Mouse (Mus musculus): ENCODE measurements around the gene Topors. TPM values are rescaled to one million over a fixed set of nuclear protein-coding genes. Genes with fewer than 3 reads are reported as not detected.

The Topors gene
- polyA plus RNA-seq, 1 experiment from 2014 or later = 16.8 TPM

GRCm38 (mm10) chr4:40241928-40242327 lies 27.7 kb downstream of the Topors start:
- no peak overlapping the region for H3K4me2 ChIP-seq (replicated peaks; ENCODE audit: low read depth)
- no peak for DNase-seq (ENCODE audit: low spot score)
- WGBS = 39% methylated on average over 6 of the region's 6 CpGs

GRCm38 (mm10) chr4:40240272-40240744 lies 29.3 kb downstream of the Topors start:
- Histone ChIP-seq H3K4me3 (ENCODE audit: low read depth, low read length) (peak overlapping the region; percentile 70), H3K27me3 (ENCODE audit: control insufficient read depth, insufficient read depth, low read length) (no peaks in the 10 kb centered on the region), H3K4me2 (replicated peaks; ENCODE audit: low read depth) (peak overlapping the region; percentile 86), H3K36me3 (ENCODE audit: control insufficient read depth, insufficient read depth, low read length) (no peaks in the 10 kb centered on the region), H3K9me3 (ENCODE audit: control insufficient read depth, low read length) (no peaks in the 10 kb centered on the region), H3K9ac (ENCODE audit: low read length) (peak overlapping the region; percentile 68; the same call in 1 of the 2 replicates), H3K27ac (replicated peaks) (no peak overlapping the region), H3K4me1 (replicated peaks; ENCODE audit: control insufficient read depth, insufficient read depth) (0 out of 2 replicates have a peak, but pooled peaks cover 2% of the 10 kb centered on the region)
- WGBS = 56% methylated on average over 5 of the region's 5 CpGs
- DNase-seq (ENCODE audit: low spot score) = peak; percentile 26
- peak; percentile 24 for ATAC-seq (ENCODE audit: low FRiP score, low TSS enrichment)
- no peak for TF ChIP-seq EP300 (optimal IDR thresholded peaks at IDR 0.05)
- TF ChIP-seq CTCF (IDR thresholded peaks at IDR 0.05; ENCODE audit: low read depth) = no peak

More at GRCm38 (mm10) chr4:40241928-40242327, 27.7 kb downstream of the Topors start:
- no peak for TF ChIP-seq EP300 (optimal IDR thresholded peaks at IDR 0.05)
- no peak for ATAC-seq (ENCODE audit: low FRiP score, low TSS enrichment)
- no peaks in the 10 kb centered on the region for H3K27me3 ChIP-seq (ENCODE audit: control insufficient read depth, insufficient read depth, low read length)
- no peaks in the 10 kb centered on the region for H3K36me3 ChIP-seq (ENCODE audit: control insufficient read depth, insufficient read depth, low read length)
- H3K9me3 ChIP-seq (ENCODE audit: control insufficient read depth, low read length) = no peaks in the 10 kb centered on the region
- H3K4me1 ChIP-seq (replicated peaks; ENCODE audit: control insufficient read depth, insufficient read depth) = 0 out of 2 replicates have a peak, but pooled peaks cover 2% of the 10 kb centered on the region
- no peak overlapping the region for H3K9ac ChIP-seq (ENCODE audit: low read length)
- no peak overlapping the region for H3K4me3 ChIP-seq (ENCODE audit: low read depth, low read length)
- no peak overlapping the region for H3K27ac ChIP-seq (replicated peaks)

- Histone ChIP-seq H3K9ac (ENCODE audit: low read length) (peak within 1 kb of the TSS; percentile 68), H3K27ac (replicated peaks) (peak within 1 kb of the TSS; percentile 79), H3K36me3 (ENCODE audit: control insufficient read depth, insufficient read depth, low read length) (no peaks in the 10 kb centered on the region; the same call in 1 of the 2 replicates), H3K4me1 (replicated peaks; ENCODE audit: control insufficient read depth, insufficient read depth) (0 out of 2 replicates have a peak, but pooled peaks cover 2% of the 10 kb centered on the region), H3K9me3 (ENCODE audit: control insufficient read depth, low read length) (no peaks in the 10 kb centered on the region), H3K4me2 (replicated peaks; ENCODE audit: low read depth) (peak within 1 kb of the TSS; percentile 86), H3K27me3 (ENCODE audit: control insufficient read depth, insufficient read depth, low read length) (no peaks in the 10 kb centered on the region), H3K4me3 (ENCODE audit: low read depth, low read length) (peak within 1 kb of the TSS; percentile 70)
- no peak for TF ChIP-seq CTCF (IDR thresholded peaks at IDR 0.05; ENCODE audit: low read depth)
- no peak for TF ChIP-seq EP300 (optimal IDR thresholded peaks at IDR 0.05)
- WGBS = 3% methylated on average over 35 of the region's 35 CpGs
- peak; percentile 82 for ATAC-seq (ENCODE audit: low FRiP score, low TSS enrichment)
- peak; percentile 80 for DNase-seq (ENCODE audit: low spot score)
Observed at GRCm38 (mm10) chr4:40239409-40240271, 30.0 kb downstream of the Topors start, which contains the start of gene Ddx58. Ddx58 (minus strand) TSS chr4:40239828.

GRCm38 (mm10) chr4:40238483-40239408 lies 30.9 kb downstream of the Topors start:
- peak overlapping the region; percentile 79 for H3K27ac ChIP-seq (replicated peaks)
- no peak for TF ChIP-seq EP300 (optimal IDR thresholded peaks at IDR 0.05)
- TF ChIP-seq CTCF (IDR thresholded peaks at IDR 0.05; ENCODE audit: low read depth) = no peak
- H3K4me3 ChIP-seq (ENCODE audit: low read depth, low read length) = peak overlapping the region; percentile 70
- H3K27me3 ChIP-seq (ENCODE audit: control insufficient read depth, insufficient read depth, low read length) = no peaks in the 10 kb centered on the region
- no peaks in the 10 kb centered on the region for H3K9me3 ChIP-seq (ENCODE audit: control insufficient read depth, low read length)
- H3K4me2 ChIP-seq (replicated peaks; ENCODE audit: low read depth) = peak overlapping the region; percentile 86
- peak overlapping the region; percentile 68 for H3K9ac ChIP-seq (ENCODE audit: low read length)
- peak; percentile 56 for DNase-seq (ENCODE audit: low spot score)
- ATAC-seq (ENCODE audit: low FRiP score, low TSS enrichment) = peak; percentile 73
- 0 out of 2 replicates have a peak, but pooled peaks cover 2% of the 10 kb centered on the region for H3K4me1 ChIP-seq (replicated peaks; ENCODE audit: control insufficient read depth, insufficient read depth)
- WGBS = under 1% methylated on average over 17 of the region's 17 CpGs
- no peaks in the 10 kb centered on the region; the same call in 1 of the 2 replicates for H3K36me3 ChIP-seq (ENCODE audit: control insufficient read depth, insufficient read depth, low read length)

GRCm38 (mm10) chr4:40236829-40237228 lies 32.8 kb downstream of the Topors start:
- Histone ChIP-seq H3K9ac (ENCODE audit: low read length) (no peak overlapping the region), H3K4me1 (replicated peaks; ENCODE audit: control insufficient read depth, insufficient read depth) (0 out of 2 replicates have a peak, but pooled peaks cover 2% of the 10 kb centered on the region), H3K36me3 (ENCODE audit: control insufficient read depth, insufficient read depth, low read length) (no peaks in the 10 kb centered on the region; the same call in 1 of the 2 replicates), H3K27me3 (ENCODE audit: control insufficient read depth, insufficient read depth, low read length) (no peaks in the 10 kb centered on the region), H3K4me3 (ENCODE audit: low read depth, low read length) (no peak overlapping the region), H3K27ac (replicated peaks) (no peak overlapping the region), H3K4me2 (replicated peaks; ENCODE audit: low read depth) (no peak overlapping the region), H3K9me3 (ENCODE audit: control insufficient read depth, low read length) (no peaks in the 10 kb centered on the region)
- 76% methylated on average over 4 of the region's 4 CpGs for WGBS
- ATAC-seq (ENCODE audit: low FRiP score, low TSS enrichment) = no peak
- DNase-seq (ENCODE audit: low spot score) = no peak
- no peak for TF ChIP-seq EP300 (optimal IDR thresholded peaks at IDR 0.05)
- TF ChIP-seq CTCF (IDR thresholded peaks at IDR 0.05; ENCODE audit: low read depth) = no peak
